Mouse (Mus musculus) left cerebral cortex, postnatal 10 days (tissue): ENCODE results near the gene Hdac11. TPM values are rescaled to one million over a fixed set of nuclear protein-coding genes. Genes with fewer than 3 reads are reported as not detected.
"Not testable (repeated sequence)": the region's sequence is repeated elsewhere in the genome, so short reads cannot be mapped to it uniquely, and the experiment has no call there.

ENCODE experiments used
- DNase-seq, 2 experiments: peaks; one replicate each; pipeline ENCODE4 v3.0.0; 2021 to 2022; ENCODE audit warnings: low spot score in 2 of 2, mixed read lengths in 1 of 2; ENCODE audit errors: extremely low spot score in 1 of 2
- intact Hi-C: fragments of 180-260 bp; cut with DNase I; formaldehyde crosslinking; loops from one replicate; pipeline ENCODE4 v1.15.1; 2025
- total RNA-seq, 2 experiments: library from RNA; stranded (reverse); gene quantifications; 2 replicates each; pipeline ENCODE4 v1.2.3; 2021

The Hdac11 gene
- total RNA-seq = 100 to 1,000 TPM; 111 to 117 TPM

DNA sequence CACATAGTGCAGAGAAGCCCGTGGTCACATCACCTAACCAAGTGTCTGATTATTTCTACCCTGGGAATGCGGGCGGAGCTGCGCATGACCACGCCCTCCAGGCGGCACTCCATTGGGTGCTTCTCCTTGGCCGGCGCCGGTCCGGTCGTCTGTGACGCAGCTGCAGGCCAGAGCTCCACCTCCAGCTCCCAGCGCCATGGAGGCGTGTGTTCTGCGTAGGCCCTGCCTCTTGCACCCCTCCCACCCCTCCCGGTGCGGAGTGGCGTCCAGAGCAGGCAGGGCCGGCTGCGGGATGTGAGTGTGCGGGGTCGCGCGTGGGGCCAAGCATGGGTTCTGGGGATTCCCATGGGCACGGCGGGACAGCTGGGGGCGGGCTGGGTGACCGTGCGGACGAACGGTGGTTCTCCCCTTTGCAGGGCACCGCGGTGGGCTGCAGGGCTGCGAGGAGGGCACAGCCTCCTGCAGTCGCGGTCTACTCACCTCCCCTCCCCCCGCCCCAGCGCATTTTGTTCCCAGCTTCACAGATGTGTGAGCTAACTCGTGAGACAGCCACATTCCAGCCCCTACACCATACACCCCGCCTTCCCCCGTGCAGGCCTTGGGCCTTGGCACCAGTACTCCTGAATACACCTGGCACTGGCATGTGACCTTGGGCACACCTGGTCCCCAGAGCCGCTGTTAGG is at the start of gene Hdac11:
Gene Hdac11 (plus strand): TSS at position 112 of the 683 bp plus-strand sequence.
- peak; percentile 87 to 95 for DNase-seq
- intact Hi-C loops = no loop called here

DNA sequence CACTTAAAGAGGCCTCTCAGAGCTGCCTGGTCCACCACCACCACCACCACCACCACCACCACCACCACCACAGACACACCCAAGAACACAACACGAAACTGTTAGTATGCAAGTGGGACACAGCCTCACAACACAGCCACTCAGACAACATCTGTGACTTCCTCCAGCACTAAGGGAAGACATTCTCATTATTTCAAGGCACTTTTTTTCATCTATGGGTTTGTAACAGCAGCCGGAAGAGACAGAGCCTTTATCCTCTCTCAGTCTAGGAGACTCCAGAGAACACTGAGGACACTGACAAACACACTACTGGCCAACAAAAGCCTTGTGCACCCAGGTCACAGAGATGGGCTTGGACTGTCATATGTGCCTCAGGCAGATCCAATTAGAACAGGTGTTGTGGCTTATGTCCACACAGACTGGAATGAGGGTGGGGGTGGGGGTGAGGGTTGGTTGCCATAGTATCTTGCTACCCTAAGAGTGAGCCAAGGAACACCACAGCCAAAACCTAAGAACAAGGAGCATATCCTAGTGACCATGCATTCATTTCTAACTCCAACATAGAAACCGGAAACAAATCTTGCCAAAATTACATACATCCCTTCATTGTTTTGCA is 48.1 kb upstream of the Hdac11 start:
- no peak for DNase-seq
- intact Hi-C loops = no loop called here

DNA sequence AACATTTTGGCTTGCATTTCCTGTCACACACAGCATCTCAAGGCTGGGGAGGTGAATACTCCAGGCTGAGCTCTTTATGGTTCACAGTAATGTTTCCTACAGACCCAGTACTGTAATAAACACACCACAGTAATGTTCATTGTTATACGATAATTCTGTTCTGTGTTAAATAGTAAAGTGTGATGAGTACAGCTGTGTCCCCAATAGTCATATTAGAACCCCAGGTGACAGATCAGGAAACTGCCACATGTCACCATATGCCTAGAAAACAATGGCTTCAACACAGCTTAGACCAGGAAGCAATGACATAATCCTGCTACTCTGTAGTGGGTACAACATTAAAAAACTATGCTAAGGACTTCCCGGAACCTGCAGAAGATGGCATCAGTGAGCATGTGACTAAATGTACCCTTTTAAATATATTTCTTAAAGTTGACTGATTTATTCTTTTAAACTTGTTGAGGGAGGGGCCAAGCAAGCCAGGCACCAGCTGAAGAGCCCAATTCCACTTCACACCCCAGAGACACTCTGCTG is 47.5 kb upstream of the Hdac11 start:
- intact Hi-C loops = no loop called here
- no peak for DNase-seq

DNA sequence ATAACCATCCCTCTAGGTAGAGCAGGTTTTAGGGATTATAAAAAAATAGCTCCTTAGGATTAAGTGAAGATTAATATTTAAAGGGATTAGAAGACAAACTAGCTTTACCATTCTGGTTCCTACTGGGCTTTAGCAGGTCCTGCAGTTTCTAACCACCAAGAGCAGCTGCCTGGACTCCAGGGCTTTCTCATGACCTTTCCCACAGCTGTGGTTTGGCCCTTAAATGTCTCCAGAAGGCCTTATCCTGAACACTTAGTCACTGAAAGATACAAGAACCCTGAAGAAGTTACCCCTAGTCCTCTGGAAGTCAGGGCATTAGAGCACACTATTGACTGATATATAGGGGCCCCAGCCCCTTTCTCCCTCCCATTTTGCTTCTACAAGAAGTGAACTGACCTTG is 47.0 kb upstream of the Hdac11 start:
- intact Hi-C loops = no loop called here
- DNase-seq = no peak

DNA sequence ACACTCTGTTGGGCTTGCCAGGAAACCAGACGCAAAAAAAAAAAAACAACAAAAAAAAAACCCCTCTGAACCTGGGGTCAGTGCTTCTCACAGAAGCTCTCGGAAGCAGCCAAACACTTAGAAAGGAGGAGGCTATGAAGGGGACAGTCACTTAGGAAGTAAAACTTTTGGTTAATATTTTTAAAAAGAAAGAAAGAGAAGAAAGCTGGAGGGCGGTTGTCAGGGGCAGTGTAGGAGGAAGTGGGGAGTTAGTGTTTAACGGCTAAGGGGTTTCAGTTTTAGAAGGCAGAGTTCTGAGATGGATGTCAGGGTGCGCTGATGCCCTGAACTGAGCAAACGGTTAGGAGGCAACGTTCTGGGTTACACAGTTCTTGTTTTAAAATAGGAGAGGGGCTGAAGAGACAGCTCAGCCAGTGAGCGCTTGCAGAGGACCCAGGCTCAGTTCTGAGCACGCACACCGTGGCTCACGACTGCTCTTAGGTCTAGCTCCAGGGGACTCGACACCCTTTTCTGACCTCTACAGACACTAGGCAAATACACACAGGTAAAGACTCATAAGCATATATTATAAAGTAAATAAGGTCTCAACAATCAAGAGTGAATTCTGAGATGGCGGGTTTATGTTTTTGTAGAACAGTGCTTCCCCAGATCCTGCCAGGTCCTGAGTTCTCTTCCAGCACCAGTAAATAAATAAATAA is 46.0 kb upstream of the Hdac11 start:
- intact Hi-C loops = no loop called here

DNA sequence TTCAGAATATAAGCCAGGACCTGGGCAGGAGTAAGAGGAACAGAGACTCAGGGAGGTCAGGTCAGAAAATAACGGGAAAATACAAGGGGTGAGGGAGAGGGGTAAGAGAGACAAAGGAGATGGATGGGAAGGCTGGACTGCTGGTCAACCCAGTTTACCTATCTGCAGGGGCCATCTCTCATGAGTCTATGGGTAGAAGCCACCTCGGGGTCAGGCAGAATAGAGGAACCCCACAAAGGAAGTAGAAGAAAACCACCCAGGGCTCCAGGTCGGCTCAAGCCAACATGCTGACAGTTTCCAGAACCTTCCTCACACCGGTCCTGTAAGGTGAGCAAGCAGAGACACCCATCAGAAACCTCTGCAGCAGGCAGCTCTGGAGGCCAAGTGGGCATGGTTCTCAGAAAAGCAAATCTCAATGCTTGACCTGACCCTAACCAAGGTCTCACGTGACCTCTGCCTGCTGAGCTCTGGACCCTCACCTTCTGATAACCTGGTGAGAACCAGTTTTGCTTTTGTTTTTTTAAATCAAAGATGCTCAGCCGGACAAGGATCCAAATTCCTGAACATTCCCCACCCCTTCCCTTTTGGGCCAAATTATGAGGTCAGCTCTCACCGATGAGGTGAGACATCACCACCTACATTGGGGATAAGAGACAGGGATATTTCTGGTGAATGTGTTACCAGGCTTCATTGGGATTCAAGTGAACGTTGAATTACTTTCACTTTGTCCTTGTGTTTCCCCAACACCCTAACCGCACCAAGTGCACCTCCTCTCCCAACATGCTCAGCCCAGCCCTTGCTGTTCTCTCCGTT is 45.1 kb upstream of the Hdac11 start:
- intact Hi-C loops = no loop called here
- no peak for DNase-seq

More for the DNA sequence above, 46.0 kb upstream of the Hdac11 start:
- no peak for DNase-seq

DNA sequence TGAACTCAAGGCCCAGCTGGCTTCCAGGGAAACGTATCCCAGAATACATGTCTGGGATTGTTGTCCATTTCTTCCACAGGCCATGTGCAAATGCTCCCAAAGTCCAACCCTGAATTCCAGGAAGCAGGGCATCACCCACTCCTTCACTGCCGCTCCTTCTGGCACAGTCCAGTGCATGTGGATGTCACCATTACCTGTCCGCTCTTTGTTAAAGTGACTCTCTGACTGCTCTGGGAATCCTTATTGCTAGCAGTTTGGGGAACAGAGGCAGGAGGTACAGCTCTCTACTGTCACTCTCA is 44.6 kb upstream of the Hdac11 start:
- intact Hi-C loops = no loop called here
- DNase-seq = no peak

DNA sequence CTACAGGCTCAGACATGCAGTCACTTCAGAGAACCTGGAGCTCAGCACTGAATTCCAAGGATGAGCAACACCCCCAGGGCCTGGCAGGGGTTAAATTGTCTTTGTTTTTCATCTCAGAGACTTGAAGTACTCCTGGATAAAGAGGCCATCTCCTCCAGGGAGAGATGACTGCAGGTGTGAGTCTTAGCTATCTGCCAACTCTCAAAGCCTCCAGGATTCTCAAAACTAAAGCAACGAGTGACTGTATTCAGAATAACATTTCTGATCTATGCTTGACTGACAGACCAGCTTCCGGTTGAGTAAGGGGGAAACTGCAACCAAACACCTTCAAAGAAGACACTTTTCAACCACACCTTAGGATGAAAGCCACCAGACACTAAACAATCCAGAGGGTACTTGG is 41.7 kb upstream of the Hdac11 start:
- intact Hi-C loops = no loop called here
- DNase-seq = no peak

DNA sequence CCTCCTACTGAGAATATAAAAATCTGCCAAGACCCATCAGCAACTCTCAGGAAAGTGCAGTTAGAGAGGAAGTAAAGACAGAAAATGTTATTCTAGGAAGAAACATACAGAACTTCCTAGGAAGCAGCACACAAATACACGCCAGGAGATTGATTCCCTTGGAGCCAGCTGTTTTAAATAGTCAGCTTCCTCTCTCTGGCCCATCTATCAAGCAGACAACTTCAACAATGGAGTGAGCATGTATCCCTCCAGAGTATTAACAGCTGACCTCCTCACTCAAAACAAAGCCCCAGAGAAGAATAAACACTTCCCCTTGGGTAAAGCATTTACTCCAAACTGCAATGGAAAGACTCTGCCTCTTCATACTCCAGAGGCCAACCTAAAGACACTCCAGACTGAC is 41.3 kb upstream of the Hdac11 start:
- intact Hi-C loops = no loop called here
- no peak for DNase-seq

DNA sequence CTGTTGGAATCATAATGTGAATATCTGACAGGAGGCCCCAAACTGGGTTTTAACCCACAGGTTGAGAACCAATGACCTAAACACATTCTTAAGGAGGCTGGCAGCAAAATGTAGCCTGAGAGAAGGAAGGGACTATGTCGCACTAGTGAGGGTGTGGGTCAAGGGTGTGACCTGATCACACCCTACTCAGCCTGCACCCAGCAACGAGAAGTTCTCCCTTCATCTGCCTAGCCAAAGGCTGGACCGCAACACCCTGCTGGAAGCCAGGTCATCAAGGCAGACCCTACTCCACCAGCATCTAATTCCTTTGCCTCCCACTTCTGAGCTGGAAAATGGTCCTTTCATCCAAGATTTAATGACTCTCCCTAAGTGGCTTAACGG is 40.6 kb upstream of the Hdac11 start:
- intact Hi-C loops = no loop called here
- DNase-seq = no peak

DNA sequence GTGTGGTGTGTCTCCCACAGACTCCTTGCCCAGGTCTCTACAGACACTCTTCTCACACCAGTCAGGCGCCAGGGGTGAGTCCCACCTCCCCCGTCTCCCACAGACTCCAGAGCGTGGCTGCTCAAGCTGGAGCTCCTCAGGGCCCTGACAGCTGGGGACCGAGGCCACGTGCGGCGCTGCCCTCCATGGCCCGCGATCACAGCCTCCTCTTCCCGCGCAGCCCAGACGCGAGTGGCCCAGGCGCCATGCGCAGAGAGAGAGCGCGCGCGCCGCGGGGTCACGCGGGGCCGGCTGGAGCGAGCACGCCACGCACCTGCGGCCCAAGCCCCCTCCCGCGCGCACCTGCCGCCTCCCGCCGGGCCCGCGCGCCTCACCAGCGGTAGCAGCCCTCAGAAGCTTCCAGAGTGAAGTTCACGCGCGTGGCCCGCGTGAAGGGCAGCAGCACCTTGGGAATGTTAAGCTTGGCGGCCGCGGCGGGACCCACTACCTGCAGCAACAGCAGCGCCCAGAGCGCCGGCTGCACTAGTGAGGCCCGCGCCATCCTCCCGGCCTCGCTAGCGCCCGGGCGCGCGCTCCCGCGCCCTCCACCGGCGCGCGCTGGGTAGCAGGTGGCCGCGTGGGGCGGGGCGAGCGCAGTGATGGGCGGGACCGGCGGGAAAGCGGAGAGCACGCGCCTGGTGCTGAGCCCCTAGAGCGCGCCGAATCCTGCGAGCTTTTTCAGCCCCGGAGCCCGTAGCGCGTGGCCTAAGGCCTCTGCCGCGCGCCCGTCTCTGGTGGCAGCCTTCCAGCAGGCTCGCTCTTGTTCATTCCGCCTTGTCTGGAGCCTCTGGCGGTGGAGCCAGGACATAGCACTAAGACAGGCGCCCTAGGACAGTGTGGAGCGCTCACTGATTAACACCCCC is 40.0 kb upstream of the Hdac11 start, which contains the start of gene Nup210:
Gene Nup210 (minus strand): TSS at position 586 of the 902 bp plus-strand sequence.
- peak; percentile 95 to 98 for DNase-seq
- intact Hi-C loops = no loop called here

DNA sequence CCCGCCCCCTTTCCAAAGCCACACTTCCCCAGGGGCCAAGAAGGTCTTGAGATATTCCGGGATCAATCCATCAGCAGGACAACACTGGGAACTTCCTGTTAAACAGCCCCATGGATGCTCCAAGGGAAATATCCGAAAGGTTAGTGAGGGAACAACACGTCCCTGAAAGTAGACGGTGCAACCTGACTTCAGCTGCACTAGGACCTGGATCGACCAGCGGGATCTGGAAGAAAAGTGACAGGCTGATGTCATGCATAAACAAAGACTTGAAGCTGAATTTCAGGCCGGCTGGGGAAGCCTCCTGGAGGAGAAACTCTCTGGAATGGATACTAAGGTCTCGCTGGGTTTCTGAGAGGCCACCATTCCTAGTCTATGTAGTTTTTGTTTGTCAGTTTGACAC is 39.3 kb upstream of the Hdac11 start:
- intact Hi-C loops = no loop called here
- peak in 1 of 2 experiments; percentile 43 for DNase-seq

DNA sequence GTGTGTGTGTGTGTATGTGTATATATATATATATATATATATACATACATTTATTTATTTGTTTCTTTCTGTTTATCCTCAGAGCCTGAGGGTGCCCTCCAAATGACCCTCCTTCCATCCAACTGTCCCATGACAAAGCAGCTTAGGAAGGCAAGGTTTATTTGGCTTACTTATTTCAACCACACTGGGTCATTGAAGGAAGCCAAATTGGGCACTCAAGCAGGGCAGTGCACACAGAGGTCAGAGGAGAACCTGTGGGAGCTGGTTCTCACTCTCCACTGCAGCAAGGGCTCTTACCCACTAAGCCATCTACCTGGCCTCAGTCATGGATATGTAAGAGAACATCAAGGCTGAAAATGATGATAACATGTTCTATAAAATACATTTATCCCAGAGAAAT is 37.9 kb upstream of the Hdac11 start:
- no peak for DNase-seq
- intact Hi-C loops = no loop called here

DNA sequence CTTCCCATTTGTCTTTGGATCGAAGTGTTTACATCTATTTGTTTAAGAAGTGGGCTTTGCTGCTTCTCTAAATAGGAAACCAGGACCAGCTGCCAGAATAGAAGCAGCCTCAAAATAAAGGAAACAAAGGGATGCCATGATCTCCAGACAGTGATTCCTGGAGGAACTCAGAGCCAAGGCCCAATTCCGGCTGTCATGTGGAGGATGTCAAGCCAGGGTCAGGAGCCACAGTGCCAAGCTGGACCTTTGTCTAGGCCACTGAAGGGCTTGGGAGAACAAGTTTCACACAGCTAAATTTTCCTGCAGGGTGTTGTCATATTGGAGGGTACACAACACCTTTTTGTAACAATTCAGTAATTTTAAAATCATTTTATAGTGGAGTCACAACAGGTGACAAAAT is 36.3 kb upstream of the Hdac11 start:
- intact Hi-C loops = no loop called here
- no peak for DNase-seq

DNA sequence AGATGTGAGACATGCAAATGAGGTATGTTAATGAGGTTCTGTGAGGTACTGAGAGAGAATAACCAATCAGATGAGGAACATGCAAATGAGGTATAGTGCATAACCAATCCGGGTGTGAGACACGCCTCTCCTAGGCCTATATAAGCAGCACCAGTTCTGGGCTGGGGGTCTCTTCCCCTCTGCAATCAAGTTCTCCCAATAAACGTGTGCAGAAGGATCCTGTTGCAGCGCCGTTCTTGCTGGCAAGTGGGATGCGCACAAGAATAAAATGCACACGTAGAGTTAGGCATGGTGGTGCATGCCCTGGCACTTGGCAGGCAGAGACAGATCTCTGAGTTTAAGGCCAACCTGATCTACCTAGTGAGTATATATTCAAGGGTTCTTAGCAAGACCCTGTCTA is 35.4 kb upstream of the Hdac11 start:
- intact Hi-C loops = not testable (repeated sequence)

DNA sequence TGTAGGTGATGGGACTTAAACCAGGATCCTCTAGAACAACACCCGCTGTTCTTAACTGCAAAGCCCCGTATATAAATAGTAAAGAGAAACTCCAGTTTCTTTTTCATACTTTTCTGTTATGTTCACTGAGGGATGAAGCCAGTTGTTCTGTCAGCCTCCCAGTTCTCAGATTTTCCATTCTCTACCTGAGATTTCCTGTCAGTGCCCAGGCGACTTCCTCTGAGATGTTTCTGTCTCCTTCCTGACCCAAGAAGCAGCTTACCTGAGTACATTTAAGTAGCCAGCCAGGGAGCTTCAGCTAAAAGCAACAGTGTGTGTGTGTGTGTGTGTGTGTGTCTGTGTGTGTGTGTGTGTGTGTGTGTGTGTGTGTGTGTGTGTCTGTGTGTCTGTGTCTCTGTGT is 33.0 kb upstream of the Hdac11 start:
- intact Hi-C loops = no loop called here
- DNase-seq = no peak

More for the DNA sequence above, 35.4 kb upstream of the Hdac11 start:
- not testable (repeated sequence) for DNase-seq

DNA sequence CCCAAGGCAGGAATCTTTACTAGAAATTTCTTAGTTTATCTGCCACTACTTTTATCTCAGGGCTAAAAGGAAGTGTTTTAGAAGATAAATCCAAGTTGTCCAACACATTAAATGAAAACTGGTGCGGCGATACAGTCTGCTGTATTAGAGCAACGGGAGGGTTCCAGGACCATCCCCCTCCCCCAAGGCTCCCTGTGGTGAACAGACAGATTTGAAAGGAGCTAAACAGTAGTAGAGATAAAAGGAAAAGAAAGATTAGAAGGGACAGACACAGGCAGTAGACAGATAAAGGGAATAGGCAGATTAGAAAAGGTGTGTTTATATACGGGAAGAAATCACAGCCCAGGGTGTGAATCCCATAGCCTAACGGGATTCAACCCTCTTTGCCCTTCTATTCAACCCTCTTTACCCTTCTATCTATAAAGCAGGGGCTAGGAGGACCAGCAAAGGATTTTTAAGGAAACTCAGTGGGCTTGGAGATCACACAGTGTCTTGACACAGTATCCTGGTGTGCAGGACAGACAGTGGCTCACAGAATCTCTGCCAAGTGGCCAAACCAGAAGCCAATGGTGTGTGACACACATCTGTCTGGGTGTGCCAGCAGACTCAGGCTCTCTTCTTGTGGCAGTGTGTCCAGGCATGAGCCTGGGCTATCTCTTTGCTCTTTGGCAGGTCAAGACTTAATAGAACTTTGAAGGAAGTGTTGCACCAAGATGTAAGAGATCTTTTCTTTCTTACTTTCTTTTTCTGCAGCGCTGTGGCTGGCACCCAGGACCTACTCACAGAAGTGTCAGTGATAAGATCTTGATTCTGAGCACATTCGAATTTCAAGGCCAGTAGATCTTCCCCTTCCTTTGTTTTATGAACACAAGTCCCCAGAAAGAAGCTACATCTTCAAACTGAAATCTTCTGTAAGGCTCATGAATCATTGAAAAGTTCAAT is 31.9 kb upstream of the Hdac11 start:
- intact Hi-C loops = no loop called here
- no peak for DNase-seq
